Mouse (Mus musculus) adrenal gland, adult 18-20 months (tissue): ENCODE data around the gene Cdr2l. TPM values are rescaled to one million over a fixed set of nuclear protein-coding genes. Genes with fewer than 3 reads are reported as not detected.
A peak's percentile ranks its signal among the peaks of the same experiment; 100 is the strongest.

Experiments
- DNase-seq, 2 experiments: peaks; one replicate each; pipeline ENCODE4 v3.0.0; 2021 to 2022; ENCODE audit warnings: low spot score in 2 of 2
- total RNA-seq, 2 experiments: library from RNA; stranded (reverse); gene quantifications; 1 replicate in 1 of 2; 2 replicates in 1 of 2; pipeline ENCODE4 v1.2.3; 2021

The Cdr2l gene
- total RNA-seq, 2 experiments from 2014 or later = 159 to 181 TPM

DNA sequence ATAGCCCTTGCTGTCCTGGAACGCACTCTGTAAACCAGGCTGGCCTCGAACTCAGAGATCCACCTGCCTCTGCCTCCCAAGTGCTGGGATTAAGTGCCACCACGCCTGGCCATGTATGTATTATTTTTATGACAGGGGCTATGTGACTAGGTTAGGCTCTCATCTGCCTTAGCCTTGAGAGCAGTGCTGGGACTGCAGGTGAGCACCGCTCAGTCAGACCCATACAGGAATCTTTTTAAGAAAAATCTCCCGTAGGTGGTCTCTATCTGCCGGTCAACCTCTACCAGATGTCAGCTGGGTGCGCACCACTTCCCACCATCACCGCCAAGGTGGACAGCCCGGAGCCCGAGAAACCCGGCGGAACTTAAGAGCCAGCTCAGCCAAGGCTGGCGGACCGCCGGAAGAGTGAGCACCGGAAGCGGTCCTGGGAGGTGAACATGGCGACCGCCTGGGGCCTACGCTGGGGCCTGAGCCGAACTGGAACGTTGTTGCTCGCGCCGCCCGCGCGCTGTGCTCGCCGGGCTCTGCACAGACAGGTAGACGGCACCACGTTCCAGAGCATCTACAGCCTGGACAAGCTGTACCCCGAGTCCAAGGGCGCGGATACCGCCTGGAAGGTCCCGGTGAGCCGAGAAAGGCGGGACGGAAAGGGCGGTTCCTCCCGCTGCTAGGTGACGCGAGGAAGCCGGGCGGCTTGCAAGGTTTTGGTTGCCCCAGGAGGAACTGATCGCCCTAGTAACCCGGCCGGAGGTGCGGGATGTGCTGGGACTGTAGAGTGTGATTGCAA is 21.8 kb downstream of the Cdr2l start, which contains the start of gene Mrpl58:
Mrpl58 (plus strand) TSS at position 415 of the 787 bp plus-strand sequence.
- peak; percentile 84 to 85 for DNase-seq

DNA sequence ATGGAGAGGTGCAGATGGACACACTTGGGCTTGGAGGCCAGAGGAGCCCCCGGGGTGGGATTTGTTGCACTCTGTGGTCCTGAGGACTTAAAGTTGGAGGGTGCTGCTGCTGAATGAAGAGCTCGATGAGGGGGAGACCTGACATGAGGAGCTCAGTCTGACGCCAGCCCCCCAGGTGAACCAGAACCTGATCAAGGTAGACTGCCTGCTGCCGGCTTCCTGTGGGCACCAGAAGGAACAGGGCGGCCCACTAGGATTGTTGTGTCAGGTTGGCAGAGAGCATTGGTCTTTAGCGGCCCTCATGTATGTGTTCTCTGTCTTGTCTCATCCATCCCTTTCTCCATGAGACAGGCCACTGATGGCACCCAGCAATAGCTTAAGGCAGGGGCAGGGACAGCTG is 24.0 kb downstream of the Cdr2l start:
- no peak for DNase-seq

DNA sequence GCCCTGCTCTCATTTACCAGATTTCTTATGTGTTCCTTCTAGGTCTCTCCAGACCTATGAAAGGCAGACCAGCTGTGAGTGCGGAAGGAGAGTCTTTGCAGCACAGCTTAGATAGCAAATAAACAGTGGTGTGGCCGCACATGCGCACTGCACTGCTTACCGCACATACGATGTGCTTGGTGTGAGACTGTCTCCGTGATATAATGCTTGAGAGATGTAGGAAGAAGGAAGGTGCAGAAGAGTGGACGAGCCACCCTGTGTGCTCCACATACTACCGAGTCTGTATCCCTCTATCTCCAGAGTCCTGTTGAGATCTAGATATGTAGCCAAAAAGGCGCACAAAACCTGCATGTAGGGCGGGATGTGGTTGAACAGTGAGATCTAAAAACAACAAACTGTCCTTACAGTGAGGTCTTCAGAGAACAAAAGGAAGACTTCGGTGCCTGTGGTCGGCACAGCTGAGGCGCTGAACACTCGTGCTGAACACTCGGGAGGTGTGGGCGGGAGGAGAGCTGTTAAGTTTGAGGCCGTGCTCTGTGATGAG is 25.2 kb downstream of the Cdr2l start:
- DNase-seq = no peak

DNA sequence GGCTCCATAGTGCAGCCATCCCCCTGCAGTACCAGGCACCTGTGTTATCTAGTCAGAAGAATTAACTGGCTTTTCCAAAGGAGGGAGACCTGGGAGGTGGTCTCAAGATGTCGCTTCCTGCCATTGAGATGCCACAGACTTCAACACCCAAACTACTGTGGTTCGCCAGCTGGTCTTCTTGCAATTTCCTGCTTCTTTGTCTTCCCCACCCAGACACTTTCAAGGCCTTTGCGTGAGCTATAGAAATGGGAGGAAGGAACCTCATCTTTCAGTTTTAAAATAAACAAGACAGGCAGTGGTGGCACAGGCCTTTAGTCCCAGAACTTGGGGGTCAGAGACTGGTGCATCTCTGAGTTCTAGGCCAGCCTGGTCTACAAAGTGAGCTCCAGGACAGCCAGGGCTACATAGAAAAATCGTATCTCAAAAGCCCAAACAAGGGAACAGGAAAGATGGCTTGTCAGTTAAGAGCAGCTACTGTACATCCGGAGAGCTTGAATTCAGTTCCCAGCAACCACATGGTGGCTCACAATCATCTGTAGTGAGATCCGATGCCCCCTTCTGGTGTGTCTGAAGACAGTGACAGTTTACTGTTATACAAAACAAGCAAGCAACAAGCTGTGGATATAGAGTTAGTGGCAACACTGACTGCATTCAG is 26.7 kb downstream of the Cdr2l start:
- no peak for DNase-seq

DNA sequence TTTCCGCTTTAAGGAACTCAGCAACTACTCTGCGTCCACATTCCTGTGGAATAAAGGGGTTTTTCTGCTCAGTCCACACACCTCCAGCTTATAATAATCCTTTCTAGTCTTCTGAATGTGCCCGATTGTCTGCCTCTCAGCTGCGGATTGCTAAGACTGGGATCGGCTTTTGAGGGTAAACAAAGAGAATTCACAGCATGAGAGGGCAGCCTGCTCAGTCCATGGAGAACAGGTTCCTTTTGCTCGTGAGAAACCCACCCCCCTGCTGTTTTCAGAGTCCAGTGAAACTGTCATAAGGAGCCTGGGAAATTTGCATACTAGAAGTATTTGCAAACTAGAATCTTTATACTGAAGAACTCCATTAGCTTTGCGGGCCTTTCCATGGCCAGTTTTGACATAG is 27.8 kb downstream of the Cdr2l start:
- DNase-seq = no peak

DNA sequence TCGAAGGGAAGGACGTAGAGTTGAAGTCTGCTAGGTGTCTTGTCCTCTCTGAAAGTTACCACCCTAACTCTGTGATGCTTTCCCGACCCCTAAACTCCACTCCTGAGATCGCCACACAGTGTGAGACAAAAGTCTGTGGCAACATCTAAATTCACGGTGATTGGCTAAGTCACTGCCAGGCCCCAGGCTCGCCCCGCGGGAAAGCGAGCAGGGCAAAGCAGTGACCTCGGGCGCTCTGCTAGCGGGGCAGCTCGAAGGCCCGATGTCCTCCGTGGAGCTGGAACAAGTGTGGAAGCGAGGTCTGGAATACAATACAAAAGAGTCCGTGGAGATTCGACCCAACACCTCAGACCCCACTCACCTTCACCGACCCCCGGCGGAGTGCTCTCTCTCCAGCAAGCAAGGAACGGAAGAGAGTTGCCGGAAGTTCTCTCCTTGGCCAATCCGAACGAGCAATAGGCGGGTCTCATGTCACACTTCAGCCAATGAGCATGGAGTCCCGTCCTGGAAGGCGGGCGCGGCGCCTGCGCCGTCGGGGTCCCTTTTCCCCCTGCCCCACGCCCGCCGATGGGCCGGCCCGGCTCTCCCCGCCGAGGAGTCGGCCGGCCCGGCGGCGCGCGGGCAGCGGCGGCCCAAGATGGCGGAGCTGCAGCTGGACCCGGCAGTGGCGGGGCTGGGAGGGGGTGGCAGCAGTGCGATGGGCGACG is 38.0 kb downstream of the Cdr2l start, which contains the start of the genes Atp5h and Kctd2:
Atp5h (minus strand) TSS at position 432 of the 707 bp plus-strand sequence.
Kctd2 (plus strand) TSS at position 598 of the 707 bp plus-strand sequence.
- DNase-seq = peak; percentile 90 to 92

DNA sequence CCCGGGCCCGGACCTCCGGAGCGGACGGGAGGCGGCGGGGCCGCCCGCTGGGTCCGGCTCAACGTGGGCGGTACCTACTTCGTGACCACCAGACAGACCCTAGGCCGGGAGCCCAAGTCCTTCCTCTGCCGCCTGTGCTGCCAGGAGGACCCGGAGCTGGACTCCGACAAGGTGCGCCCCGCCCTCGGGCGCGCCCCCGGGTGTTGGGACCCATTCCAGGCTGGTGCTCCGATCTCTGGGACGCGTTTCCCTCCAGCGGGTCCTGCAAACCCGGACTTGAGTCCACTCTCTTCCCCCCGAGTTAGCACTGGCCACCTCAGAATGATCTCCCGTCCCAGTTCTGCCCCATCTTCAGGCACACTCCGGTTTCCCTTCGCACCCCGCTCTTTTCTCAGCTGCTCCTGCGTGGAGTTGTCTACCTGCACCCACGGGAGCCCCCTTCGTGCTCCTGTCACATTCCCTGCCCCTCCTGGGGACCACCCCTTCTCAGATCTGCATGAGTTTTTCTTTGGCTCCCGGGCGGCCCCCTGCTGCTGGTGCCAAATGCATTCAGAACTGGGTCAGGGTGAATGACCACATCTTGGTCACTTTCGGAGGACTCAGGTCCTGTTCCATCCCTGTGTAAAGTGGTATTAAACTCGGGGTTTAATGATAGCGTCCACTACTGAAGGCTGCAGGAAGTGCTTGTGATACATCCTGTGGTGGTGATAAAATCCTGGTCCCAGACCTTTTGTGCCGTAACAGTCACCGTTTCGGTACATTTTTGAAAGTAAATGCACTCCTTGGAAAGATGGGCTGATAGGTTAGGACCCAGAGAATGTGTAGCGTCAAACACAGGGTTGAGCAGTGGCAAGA is 38.8 kb downstream of the Cdr2l start:
- peak; percentile 63 to 68 for DNase-seq

DNA sequence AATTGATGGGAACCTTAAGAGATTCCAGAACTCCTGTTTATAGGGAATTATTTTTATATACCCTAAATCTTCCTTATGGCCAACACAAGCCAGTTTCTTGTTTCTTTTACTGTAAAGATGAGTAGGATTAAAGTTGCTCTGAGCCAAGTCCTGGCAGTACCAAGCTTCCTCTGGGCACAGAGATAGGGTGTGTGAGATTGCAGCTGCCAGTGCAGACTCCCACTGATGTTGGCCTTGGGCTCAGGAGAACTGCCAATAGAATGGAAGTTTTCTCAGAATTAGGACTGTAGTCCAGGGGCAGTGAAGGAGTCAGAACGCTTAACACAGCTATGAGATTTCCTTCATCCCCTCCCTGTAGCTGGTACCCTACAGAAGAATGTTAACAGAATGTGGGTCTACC is 39.6 kb downstream of the Cdr2l start:
- DNase-seq = no peak

DNA sequence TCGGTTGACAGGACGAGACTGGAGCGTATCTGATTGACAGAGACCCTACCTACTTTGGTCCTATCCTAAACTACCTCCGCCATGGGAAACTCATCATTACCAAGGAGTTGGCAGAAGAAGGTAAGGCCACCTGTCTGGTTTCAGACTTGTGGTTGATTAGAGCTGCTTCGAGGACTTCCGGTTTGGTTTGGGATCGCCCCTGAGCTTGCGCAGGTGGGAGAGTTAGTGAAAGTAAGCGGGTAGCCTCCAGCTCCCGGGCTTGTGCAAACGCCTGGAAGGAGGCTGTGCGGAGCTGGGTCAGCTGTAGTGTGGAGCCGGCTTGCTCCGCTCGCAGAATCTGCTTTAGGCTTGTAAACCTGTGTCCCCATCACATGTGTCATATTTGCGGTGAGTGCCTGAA is 40.3 kb downstream of the Cdr2l start:
- DNase-seq = no peak

DNA sequence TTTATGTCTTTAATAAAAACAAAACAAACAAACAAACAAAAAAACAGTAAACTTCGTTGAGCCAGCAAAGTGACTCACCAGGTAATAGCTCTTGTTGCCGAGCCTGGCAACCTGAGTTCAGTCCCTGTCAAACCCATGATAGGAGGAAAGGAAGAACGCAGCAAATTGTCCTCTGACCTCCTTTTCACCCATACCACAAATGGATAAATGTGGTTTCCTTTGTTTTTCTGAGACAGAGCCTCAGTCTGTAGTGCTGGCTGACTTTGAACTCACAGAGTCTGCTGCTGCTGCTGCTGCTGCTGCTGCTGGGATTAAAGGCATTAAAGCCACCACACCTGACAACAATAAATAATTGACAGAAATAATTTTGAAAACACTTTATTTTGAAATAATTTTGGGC is 41.4 kb downstream of the Cdr2l start:
- no peak for DNase-seq

DNA sequence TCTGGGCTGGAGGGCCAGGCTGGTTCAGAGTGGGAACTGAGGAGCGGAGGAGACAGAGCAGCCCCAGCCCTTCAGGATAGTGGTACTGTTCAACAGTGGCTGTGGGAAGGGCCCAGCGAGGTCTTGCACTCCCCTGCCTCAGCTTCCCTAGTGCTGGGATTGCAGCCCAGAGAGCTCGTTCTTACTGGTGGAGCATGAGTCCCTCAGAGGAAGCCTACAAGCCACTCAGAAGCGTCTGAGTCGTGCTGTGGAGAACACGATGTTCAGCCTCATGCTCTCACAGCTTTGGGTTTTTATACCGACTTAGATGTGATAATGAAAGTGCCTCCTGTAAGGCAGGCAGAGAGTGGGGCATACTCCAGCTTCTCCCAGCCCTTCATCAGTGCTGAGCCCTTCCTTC is 43.0 kb downstream of the Cdr2l start:
- no peak for DNase-seq

DNA sequence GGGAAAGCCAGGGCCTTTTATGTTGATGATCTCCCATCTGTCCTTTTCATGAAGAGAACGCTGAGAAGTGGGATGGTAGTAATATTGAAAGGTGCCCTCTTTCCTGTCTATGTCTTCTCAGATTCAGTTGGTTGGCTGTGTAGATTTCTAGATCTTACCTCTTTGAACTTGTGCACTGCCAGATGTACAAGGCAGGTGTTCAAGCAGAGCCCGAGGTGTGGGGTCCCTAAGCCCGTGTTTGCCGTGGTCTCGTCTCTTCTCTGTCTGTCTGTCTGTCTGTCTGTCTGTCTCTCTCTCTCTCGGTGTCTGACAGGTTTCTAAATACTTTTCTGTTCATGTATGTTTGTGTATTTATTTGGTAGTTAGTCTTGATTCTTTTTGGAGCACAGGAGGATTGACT is 44.0 kb downstream of the Cdr2l start:
- no peak for DNase-seq

DNA sequence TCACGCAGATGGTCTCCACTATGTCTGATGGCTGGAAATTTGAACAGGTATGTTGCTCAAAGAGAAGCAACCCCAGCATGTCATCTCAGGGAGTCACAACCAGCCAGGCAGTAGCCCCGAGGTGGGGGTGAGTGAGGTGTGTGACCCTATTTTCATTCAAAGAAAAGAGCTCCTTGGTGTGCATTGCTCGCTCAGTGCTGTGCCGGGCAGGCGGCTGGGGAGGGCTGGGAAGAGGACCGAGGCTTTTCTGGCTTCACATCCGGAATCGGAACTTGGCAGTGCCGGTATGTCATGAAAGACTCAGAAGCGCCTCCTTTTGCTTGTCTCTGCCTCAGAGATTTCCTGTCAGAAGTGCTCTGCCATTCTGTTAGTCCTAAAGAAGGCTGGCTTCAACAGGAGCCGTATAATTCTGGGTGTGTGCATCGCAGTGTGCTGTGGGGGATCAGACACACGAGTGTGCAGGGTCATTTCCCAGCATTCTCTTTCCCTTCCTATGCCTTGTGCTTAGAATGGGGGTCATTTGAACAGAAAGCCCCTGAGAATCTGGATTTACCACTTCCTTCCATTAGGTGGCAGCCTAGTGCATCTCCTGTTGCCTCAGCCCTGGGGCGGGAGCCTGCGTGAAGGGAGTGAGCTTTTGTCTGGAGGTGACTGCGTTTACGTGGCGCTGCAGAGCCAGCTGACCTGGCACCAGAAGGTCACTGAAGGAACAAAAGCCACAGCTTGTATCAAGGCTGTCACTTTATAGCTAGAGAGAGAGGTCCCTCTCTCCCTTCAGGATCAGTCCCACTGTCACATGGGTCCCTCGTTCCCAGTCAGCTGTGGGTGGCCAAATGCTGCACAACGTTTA is 46.0 kb downstream of the Cdr2l start:
- peak; percentile 48 to 58 for DNase-seq

DNA sequence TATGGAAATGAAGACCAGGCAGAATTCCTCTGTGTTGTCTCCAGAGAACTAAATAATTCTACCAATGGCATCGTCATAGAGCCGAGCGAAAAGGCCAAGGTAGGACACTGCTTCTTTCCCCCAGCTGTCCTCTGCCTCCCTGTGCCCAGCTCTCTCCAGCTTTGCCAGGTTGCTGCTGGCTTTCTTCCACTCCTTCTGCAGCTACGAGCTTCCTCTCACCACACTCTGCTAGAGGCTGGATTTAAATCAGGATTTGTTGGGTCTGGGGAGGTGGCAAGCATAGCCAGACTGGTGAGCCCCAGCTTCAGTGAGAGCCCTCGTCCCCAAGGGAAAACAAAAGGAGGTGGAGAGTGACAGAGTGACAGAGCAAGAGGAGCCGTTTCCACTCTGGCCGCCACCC is 47.6 kb downstream of the Cdr2l start:
- DNase-seq = no peak

DNA sequence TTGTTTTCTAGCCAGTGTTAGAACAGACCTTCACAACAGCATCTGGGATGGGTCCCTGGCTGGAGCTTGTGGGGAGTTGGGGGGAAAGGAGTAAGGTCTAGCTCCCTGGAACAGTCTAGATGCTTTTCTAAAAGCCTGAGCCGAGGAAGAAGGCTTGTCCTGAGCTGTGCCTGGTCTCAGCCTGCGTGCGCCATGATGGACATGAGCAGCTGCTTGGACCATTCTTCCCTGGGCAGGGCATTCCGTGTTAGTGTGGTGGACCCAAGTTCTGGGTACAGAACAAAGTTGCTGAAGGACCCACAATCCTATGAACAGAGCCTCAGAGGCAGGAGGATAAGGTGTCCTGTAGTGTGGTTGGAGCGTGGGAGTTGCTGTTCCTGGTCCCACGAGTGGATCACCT is 48.8 kb downstream of the Cdr2l start:
- no peak for DNase-seq

DNA sequence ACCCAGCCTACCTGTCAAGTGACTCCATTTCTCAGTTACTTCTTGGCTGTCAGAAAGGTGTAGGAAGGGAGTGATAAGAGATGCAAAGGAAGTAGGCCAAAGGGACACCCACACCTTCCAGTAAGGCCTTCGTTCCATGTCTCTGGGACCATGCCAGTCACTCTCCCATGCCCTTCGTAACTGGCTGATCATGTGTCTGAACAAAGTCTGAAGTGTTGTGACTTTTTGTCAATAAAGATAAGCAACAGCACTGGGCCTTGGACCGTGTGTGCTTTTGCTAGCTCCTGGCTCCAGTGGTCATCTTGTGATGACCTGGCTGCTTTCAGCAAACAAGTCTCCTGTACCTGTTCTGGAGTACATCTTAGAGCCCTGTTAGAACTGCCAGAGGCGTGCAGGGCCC is 51.1 kb downstream of the Cdr2l start:
- no peak for DNase-seq

DNA sequence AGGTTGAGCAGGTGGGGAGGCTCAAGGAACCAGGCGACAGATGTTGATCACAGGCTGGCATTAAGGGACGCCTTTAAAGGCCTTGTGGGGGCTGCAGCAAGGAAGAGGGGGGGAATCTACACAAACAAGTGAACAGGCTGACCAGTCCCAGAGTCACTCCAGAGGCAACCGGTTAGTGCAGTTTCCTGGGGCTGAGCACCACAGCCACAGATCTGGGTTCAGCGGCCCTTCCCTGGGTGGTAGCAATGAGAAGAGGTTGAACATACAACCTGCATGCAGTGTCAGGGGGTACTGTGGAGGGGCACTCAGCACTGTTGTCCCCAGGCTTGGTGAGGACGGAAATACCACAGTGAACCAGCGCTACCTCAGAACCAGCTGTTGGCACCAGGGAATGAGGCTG is 51.6 kb downstream of the Cdr2l start:
- no peak for DNase-seq

DNA sequence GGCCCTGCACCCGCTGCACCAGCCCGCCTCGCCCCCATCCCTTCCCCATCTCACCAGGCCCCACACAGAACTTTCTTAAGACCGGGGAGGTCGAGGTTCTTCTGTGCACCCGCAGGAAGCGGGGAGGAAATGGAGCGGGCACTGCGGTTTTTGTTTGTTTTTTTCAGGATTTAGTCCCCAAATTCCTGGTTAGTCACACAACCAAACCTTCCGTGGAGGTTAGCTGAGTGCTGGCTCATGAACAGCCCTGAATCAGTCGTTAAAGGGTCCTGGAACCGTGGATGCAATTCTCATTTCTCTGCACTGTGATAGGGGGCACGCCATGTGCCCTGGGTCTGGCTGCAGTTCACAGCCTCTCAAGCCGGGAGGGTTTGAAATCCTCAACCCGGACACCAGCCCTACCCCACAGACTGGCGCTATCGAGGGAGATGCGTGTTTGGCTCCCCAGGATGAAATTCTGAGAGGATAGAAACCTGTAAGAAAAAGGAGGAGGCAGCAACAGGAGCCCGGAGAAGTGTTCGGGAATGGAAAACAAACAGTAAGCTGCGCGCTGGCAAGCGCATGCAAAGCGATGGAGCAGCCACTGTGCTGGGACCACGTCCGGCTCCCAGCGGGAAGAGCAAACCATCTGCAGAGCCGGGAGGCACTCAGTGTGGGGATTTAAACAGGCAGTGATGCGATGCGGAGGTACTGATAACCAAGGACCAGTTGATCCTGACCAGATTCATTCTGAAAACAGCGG is 54.1 kb downstream of the Cdr2l start:
- no peak for DNase-seq

DNA sequence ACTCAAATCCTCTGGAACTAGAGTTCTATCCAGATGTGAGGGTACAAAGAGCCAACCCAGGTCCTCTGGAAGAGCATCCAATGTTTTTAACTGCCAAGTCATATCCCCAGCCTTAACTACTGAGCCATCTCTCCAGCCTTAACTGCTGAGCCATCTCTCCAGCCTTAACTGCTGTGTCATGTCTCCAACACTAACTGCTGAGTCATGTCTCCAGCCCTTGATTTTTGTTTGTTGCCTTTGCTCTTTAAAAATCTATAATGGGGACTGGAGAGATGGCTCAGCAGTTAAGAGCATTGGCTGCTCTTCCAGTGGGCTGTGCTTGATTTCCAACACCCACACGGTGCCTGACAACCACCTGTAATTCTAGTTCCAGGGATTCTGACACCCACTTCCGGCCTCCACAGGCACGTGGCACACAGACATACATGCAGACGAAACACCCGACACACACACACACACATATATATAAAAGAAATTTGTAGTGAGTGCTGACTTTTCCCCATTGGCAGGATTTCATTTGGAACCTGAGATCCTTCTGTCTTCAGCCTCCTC is 55.9 kb downstream of the Cdr2l start:
- no peak for DNase-seq
